Mouse (Mus musculus): ENCODE data around the gene Fam196b.
A peak's percentile ranks its signal among the peaks of the same experiment; 100 is the strongest.

The Fam196b gene

DNA sequence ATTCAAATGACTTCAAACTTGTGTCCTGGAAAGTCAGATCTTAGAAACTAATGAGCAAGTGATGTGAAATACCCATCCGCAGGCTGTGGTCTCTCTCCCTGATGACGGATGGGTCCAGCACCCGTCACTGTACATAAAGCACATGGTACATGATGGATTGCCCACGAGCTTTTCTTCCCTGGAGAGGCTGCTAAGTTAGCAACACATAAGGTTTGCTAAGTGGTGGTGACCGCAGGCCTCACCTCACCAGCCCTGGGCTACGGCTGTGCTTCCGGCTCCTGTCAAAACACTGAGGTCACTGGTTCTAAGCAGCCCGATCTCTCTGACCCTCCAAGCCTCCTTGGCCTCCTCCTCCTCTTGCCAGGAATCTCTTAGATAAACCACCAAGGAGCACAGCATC is 91.7 kb downstream of the Fam196b start:
- DNase-seq (ENCODE audit: low read depth) = no peak

DNA sequence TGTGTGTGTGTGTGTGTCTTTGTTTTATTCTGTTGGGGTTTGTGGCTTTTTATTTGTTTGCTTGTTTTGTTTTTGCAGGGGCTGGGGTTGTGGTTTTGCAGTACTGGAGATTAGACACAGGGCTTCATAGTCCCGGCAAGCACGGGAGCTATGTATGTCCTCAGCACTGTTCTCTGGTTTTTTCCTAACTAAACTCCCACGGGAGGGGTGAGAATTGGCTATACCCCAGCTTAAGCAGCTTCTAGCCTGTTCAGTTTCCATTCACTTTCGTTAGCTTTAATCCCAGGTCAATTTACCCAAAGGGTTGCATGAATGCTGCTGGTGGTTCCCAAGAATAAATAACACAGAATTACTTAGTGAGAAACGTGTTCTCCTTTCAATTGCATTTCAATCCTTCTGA is 92.2 kb downstream of the Fam196b start:
- DNase-seq (ENCODE audit: low read depth) = no peak

DNA sequence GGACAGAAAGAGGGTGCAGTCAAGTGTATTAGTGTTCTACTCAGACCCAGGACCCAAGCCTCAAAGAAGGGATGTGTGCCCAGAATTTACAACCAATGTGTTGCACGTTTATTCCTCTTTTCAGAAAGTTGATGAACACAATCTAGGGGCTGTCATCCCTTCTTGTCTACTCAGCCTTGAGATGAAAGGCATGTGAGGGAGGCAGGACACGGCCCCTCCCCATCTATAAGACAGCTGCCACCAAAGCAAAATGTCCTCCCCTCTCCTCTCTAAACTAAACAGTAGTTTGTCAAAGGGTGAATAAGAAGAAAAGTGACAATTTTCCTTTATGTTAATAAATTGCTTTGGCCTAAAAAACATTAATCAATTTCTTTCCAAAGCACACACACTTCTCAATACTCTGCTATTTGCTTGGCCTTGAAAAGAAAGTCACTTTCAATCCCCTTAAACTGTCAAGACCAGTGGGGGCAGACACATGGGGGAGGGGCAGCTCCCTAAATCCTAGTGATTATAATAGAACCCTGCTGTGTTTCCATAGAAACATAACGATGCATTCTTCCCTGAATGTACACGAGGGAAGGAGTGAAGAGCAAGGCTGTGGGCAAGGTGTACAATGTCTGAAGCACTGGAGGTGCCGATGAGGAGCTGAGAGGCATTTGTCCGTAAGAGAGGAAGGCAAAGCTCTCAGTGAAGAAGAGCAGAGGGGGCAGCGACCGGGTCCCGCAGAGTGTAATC is 101.4 kb downstream of the Fam196b start:
- DNase-seq (ENCODE audit: low read depth) = no peak

DNA sequence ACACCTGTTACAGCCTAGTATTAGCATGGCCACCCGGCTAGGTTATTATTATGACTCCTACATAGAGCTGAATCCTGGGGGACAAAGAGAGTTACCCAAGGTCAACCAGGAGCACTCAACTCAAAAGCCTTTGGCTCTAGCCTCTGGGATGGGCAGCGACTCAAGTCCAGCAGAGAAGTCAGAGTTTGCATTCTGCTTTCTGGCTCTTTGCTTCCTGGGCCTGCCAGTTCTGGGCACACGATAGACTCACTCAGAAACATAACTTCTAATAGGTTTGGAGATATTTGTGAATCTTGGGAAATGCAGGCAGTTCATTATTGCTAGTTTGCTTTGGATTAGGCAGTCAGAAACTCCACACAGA is 102.0 kb downstream of the Fam196b start:
- no peak for DNase-seq (ENCODE audit: low read depth)

DNA sequence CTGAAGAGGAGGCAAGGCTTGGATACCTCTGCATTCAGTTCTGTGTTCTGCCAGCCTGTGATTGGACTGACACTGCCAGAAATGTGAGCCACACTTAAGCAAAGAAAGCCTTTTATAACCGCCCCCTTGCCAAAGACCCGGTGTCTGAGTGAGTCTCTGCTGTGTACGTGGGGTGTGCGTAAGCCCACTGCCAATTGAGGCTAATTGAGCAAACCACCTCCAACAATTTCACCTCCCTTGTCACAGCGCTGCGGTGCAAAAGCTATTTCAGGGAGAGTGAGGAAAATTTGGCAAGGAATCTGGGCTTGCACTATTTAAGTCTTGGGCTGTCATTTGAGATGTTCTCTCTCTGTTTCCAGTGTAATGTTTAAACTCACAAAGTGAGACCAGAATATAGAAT is 106.4 kb downstream of the Fam196b start:
- no peak for DNase-seq (ENCODE audit: low read depth)

DNA sequence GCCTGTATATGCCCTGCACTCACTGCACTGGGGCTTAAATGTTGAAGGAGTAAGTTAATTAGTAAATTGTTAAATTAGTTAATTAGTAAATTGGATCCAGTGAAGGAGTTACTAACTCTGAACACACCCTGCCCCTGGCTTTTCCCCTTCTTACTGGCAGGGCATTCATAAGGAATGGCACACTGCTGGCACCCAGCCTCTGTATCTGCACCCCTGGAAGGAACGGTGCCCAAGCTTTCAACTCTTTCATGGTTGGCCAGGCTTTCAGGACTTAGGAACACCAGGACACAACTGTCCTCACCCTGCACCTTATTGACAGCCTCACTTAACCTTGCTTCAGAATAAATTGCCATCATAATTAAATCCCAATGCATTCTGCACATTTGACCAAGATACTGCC is 109.9 kb downstream of the Fam196b start:
- no peak for DNase-seq (ENCODE audit: low read depth)

DNA sequence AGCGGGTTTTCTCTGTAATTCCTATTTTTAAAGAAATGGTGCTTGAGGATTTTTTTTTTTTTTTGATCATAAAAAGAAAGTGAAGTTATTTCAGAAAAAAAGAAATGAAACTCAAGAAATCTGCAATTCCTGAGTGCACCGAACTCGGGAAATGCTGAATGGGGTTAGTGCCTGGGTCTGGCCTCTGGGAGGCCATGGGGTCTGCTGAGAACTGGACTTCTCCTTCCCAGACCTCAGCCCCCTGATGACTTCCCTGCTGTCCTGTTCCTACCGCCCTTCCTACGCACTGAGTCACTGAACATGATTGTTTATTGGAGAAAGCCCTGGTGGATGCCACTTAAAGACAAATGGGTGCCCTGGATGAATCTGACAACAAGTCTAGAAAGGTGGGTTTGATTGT is 112.6 kb downstream of the Fam196b start:
- DNase-seq (ENCODE audit: low read depth) = no peak

DNA sequence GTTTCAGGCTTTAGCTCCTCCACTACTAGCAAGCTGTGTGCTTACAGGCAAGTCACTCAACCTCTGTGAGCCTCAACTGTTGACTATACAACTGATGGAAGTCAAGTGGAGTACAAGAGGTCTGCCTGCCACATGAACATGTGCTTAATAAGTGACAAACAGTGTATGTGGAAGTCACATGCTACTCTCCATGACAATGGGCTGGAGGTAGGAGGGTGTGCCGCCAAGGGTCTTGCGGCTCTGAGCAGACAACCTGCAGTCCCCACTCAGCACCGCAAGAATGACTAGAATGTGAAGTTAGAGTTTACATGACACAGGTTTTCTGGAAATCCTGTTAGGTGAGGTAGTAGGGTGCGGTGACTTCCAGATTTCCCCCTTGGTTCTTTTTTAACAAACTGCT is 116.3 kb downstream of the Fam196b start:
- DNase-seq (ENCODE audit: low read depth) = no peak

DNA sequence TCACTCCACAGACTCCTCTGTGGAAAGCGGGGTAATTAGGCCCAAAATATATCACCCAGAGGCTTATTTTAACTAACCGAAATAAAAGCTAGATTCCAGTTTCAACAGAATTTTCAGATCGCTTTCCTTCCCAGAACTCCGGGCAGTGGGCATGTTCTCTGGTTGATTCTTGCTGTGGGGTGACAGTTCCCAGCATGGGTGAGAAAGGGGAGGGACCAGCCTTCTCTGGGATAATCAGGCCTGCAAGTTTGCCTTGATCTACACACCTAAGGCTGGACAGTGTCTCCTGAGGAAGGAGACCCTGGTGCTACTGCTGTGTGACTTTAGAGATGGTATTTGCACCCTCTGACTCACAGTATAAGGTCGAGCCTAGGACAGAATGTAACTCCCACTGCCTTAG is 116.7 kb downstream of the Fam196b start:
- DNase-seq (ENCODE audit: low read depth) = no peak

DNA sequence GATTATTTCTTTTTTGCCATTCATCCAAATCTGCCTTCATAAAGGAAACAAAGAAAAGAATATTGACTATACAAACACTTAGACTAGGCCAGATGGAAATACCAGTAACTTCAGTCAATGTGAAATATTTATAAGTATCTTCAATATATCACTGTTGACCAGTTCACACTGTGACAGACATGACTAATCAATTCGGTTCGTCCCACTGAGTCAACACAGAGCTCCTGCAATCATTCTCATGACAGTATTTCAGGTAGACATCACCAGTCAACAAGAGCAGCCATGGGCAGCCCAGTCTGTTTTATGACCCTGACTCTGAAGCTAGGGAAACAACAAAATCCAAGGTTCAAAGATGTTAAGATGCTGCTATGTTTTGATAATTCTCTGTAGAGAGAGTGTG is 117.4 kb downstream of the Fam196b start:
- no peak for DNase-seq (ENCODE audit: low read depth)

DNA sequence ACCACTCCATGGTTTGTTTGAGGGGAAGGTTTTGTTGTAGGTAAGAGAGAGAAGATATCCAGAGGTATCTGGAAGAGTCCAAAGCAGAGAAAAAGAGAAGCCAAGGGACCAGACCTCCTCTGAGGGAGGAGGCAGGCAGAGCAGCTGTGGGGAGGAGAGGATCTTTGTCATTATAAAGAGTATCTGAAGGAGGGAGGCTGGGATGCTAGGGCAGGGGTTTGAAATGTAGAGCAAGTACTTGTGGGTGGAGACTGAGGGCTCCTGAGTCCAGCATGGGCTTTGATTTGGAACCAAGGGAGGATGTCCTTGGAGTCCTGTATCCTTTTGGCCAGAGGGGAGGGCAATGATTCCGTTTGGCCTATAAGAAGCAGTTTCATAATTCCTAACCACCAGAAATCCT is 122.8 kb downstream of the Fam196b start:
- DNase-seq (ENCODE audit: low read depth) = no peak

DNA sequence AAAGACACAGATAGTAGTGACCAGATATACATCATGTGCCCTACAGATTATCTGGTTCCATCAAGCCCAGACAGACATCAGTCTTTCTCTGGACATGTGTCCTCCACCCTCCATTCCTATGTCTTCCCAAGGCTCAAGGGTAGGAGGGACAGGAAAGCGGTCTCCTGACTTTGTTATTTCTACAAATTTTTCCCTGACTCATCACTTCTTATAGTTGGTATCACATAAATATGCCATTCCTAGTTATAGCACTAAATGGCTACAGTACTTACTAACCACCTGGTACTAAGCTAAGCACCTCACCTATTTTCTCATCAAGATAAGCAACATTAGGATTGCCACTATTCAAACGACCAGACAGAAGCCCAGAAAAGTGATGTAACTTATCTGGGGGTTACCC is 123.8 kb downstream of the Fam196b start:
- no peak for DNase-seq (ENCODE audit: low read depth)

DNA sequence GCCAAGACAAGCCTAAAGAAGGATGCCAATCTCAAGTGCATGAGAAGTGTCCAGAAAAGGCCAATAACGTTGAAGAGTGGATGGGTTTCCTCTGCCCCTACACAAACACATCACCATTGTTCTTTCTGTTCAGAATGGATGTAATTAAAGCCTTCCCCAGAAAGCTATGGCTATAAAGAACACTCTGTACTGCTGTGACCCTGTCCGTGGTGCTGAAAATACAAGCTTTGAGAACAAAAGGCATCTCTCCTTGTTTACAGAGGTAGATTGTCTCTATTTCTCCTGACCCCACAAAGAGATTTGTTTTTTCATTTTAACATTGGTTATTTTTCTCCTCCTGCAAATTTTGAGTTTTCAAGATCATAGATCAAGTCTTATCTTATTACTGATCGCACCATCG is 133.3 kb downstream of the Fam196b start:
- peak; percentile 73 for DNase-seq (ENCODE audit: low read depth)

DNA sequence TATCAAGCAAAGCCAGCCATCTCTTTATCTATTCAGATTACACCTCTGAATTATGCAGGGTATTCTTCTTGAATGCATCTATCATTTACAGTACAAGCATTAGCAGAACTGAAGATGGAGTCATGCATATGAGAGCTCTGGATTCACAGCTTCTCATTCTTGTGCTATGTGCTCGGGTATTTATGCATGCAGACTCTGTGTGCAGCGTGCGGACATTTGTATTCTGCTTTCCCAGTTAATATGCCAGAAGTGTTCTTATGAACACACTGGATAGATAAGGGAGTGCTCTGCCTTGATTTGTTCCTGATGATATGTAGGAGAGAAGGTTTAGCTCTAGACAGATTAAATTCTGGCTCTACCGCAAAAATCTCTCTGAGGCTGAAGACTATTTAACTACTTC is 135.3 kb downstream of the Fam196b start:
- DNase-seq (ENCODE audit: low read depth) = no peak

DNA sequence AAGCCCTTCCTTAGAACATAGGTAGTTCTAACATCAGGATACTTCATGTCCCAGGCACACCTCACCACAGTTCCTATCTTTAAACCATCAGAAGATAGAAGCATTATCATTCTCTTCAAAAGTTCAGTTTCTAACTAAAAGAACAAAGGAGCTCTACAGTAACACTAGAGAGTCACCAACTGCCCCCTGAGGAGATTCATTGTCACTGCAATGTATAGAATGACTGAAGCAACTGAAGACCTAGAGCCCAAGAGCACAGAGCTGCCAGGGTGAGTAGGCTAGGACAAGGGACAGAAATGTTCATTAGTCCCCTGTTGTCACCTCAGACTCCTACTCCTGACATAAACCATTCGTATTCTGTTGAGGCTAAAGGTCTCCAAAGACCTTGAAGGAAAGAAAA is 152.4 kb downstream of the Fam196b start:
- no peak for DNase-seq (ENCODE audit: low read depth)

DNA sequence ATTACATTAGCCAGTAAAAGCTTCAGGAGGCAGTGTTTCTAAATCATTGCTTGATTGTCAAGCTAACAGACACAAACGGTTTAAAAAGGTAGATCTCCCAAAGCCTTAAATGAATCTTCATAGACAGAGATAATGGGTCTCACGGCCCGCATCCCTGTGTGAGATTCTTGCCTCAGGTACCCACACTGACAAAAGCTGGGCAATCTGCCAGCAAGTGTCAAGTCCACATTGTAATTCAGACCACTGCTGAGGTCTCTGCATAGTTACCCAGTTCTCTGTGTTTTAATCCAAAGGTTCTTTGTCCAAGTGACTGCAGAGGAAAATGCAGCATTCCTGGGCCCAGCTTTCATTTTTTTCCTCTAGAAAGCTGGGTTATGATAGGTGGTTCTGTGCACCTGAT is 153.9 kb downstream of the Fam196b start:
- no peak for DNase-seq (ENCODE audit: low read depth)

DNA sequence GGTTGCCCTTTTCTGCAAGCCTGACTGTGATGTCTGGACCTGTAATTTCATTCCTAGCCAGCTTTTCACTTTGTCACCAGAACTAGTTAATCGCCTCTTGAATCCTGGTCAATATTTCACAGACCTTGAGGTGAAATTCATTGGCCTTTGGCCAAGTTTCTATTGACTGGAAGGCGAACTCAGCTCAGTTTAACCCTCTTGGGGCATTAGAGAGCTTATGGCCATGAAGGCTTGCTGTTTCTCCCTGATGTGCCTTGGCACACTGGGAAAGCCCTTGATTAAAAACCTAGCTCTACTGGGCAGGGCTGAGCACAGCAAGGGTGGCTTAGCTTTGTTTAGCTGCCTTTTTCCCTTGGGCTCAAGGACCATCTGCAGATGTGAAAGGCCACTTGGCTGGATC is 155.2 kb downstream of the Fam196b start:
- DNase-seq (ENCODE audit: low read depth) = no peak
